Mouse (Mus musculus) A20 (cell line): ENCODE data around the gene Rassf3.

Source experiments
- DNase-seq: peaks from one replicate; pipeline ENCODE4 v3.0.0-alpha.2; 2011; ENCODE audit warnings: low read depth, low spot score

The Rassf3 gene

DNA sequence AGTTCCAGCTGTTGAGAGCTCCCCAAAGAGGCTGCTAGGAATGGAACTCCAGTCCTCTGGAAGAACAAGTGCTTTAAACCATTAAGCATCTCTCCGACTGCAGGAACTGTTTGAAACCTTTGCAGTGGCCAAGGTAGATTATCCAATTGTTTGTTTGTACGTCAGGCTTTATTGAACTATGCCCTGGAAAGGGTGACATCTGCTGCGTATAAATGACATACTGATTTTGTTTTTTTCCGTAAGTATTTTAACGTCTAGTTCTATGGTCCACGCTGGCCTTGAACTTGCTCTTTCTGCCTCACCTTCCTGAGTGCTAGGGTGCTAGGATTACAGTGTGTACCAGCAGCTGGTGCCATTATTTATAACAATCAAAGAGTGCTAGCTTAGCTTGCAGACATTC lies 13.8 kb upstream of the Rassf3 start:
- no peak for DNase-seq

DNA sequence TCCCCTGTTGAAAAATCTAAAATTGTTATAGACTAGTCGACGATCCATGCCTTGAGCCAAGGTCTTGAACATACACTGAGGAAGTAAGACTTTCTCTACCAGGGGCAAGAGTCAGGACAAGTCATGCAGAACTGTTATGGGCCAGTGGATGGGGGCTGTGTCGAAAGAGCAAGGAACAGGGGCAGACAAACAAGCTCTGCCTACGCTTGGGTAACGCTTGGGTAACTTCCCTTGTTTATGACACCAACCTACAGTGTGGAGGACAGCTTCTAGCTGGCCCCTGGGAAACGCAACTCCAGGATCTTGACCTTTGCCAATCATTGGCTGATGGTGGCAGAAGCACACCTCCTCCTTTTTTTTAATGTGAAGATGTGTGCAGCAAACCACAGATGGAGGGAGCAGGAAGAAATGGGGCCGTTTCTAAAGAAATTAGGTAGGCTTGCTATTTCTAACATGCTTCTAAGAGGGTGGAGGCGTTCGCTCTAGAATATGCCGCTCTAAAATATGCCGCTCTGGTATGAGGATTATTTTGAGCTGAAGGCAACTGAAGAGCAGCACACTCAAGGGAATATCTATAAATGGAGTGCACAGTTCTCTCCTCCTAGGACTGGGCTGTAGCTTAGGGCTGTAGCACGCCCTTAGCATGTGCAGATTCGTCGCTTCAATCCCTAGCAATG lies 12.6 kb upstream of the Rassf3 start:
- peak; percentile 91 for DNase-seq

DNA sequence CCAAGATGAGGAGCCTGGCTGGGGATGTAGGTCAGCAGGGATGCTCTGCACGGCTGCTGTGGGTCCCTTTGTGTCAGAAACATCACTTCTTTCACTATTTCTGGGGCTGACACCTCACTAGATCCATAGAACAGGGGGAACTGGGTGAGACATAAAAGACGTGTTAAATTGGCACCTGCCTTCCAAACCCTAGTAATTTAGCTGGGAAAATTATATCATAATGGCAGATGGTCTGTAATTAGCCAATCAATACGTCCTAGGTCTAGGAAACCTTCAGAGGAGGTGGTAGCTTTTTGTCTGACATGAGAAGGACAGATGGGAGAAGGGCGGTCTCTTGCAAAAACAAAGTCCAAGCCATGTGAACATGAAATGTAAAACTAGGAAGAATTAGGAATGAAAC lies 11.6 kb upstream of the Rassf3 start:
- no peak for DNase-seq

DNA sequence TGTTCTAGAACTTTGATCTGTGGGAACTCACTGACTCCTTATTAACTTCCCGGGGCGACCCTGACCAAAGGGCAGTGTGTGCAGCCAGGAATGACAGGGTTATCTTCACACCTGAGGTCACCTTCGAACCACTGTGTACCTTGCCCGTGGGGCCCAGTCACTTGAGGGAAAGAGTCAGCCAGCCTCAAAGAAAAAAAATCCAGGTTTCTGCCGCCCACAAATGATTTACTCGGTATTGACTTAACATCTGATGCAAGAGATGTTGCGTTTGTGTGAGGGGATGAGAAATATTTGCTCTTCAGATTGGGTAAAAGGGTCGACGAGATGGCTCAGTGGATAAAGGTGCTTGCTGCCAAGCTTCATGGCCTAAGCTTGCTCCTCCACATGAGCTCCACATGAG lies 10.2 kb upstream of the Rassf3 start:
- DNase-seq, result no peak

DNA sequence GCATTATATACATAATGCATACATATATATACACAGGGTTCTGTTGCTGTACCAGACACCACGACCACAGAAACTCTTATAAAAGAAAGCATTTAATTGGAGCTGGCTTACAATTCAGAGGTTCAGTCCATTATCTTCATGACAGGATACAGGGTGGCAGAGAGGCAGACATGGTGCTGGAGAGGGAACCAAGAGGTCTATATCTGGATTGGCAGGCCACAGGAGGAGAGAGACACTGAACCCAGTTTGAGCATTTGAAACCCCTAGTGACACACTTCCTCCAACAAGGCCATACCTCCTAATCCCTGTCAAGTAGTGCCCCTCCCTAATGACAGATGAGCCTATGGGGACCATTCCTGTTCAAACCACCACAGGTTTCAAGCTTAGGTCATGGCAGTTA lies 7.2 kb upstream of the Rassf3 start:
- DNase-seq, result no peak

DNA sequence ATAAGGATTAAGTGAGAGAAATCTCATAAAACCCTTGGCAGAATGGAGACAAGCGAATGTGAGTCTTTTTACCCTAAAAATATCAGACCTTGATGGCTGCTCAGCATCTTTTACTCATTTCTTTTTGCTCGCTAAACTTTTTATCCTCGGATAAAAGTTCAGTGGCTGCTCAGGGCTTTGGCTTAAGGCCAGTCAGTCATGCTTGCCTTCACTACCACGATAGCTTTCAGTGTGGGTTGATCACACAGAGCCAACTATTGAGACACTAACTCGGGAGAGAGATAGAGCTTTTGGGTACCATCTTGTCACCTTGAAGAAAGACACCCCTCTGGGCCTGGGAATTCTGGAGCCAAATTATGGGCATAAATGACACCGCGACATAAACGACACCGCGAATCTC lies 5.0 kb upstream of the Rassf3 start:
- DNase-seq, result no peak

DNA sequence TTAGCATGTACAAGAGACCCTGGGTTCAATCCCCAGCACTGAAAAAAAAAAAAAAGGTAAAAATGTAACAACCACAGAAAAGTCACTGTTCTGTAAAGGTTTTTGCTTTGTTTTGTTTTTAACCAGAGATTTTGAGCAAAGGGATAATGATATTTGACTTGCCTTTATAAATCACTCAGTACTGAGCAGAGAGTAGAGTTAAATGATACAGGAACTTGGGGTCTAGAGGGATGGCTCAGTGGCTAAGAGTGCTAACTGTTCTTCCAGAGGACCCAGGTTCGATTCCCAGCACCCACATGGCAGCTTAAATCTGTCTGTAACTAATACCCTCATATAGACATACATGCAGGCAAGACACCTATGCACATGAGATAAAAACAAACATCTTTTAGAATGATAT lies 3.8 kb upstream of the Rassf3 start:
- no peak for DNase-seq

DNA sequence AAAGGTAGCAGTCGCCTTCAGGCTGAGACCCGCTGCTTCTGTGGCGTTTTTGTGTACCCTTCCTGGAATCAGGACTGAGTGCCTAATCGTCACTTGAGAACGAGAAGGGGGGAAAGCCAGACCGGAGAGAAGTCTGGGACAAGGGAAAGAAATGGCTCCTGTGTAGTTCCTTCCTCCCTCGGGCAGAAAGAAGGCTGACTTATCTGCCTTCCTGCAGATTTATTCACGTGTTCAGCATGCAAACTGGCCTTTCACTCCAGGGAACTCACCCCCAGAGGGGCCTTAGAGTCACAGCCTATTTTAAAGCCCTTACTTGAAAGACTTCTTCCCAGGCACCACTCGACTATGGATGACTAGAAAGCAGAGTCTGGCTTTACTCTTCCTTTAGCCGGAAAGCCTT lies 1.3 kb upstream of the Rassf3 start:
- no peak for DNase-seq

DNA sequence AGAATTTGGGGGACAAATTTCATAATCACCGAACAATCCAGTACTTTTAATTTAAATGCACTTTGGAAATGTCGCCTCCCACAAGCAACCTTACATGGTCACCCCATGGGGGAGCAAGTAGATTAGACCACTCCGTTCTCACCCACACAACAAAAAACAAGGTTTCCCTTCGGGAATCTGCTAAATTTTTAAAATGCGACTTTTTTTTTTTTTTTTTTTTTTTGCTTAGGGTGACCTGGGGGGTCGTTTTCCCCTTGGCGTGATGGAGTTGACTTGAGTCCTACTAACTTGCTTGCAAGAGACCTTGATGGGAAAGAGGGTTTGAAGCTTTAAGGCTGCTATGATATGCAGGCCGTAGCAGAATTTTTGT lies 806 bp upstream of the Rassf3 start:
- no peak for DNase-seq

DNA sequence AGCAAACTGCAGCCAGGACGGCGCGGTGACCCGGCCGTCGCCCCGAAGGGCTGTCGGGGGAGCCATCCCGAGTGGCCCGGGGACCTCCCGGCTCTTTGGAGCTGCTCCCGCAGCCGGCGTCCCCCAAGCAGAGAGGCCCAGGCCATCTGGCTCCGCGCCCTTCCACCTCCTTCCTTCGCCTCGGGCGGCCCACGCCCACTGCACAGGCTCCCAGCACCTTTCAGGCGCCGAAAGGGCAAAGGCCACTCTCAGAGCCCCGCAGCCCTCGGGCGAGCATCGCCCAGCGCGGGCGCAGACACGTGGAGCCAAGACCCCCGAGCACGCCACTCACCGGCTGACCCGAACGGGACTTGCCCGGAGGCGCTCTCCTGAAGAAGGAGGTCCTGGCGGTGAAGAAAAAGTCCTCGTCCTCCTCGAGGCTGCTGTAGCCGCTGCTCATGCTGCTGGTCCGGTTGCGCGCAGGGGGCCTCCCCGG lies 438 bp downstream of the Rassf3 start:
- peak; percentile 71 for DNase-seq

DNA sequence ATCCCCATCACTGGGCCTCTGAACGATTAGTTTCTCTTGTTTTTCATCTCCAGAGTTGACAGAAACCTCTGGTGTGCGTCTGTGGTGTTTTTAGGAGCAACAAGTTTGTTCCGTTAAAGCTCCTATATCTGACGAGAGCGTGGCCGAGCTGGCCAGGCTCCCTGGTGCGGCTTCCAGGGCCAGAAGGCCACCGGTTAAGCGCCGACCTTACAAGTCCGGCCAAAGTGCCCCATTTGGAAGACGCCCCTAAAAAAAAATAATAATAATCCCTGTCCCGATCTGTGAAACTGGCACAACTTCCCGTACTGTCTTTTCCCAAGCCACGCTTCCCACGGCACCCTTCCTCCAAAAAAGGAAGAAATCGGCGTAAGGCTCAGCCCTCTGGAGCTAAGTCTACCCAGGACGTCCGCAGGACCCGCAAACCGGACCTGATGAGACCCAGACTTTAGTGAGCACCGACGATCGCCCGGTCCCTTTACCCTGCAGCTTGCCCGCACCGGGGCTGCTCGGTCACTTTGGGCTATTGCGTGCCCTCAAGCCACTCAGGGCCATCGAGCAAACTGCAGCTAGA lies 961 bp downstream of the Rassf3 start:
- DNase-seq, result peak; percentile 55

DNA sequence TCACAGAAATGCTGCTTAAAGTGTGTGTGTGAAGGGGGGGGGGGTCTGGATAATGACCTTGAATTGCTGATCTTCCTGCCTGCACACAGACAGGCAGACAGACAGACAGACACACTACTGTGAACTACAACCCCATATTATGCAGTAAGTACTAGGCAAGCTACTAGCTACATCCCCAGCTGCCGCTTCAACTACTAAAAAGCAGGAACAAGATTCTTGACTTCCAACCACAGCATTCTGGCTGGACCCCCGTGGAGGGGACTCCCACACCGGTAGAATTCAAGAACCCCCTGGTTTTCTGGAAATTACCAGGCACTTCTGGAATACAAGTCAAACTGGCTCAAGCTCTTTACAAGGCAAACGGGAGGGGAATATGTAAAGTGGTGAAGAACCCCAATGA lies 1.9 kb downstream of the Rassf3 start:
- no peak for DNase-seq

DNA sequence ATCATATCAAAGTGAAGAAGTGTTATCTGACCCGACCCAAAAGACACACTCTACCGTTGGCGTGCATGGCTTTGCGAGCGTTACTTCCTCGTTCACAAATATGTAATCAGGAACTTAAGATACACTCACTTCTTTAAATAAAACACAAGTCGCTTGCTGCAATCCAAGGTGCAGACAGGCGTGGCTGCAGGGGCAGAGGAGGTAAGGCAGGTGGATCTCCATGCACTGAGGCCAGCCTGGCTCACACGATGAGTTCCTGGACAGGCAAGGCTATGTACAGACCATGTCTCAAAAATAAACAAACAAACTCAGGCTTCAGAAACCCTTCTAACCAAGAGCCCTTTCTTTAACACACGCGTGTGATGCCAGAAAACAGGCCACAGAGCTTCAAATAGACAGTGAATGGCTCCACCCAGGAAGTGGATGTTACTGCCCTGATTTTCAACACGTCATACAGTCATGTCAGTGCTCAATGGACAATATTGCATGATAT lies 2.4 kb downstream of the Rassf3 start:
- peak; percentile 89 for DNase-seq

DNA sequence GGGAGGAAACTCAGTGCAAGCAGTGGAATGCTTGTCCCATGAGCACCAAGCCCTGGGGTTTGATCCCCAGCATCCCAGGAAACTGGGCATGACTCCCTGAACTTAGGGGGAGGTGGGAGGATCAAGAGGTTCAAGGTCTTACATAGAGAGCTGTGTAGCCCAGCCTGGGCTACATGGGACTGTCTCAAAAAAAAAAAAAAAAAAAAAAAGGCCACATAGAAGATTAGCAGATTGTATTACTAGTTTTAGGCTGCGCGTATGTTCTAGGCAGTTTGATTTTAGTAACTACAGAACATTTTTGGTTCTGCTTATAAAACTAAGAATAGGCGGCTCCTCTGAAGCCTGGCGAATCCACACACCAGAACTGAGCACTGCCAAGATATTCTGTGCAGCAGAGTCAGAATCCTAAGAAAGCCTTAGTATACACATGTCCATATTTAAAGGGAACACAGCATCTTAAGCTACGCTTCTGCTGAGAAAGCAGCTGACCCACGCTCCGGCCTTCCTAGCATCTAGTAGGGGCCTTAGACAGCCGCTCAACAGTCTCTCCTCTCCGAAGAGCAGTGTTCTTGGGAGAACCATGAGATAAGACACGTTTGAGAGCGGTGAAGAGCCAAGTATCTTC lies 3.4 kb downstream of the Rassf3 start:
- no peak for DNase-seq

DNA sequence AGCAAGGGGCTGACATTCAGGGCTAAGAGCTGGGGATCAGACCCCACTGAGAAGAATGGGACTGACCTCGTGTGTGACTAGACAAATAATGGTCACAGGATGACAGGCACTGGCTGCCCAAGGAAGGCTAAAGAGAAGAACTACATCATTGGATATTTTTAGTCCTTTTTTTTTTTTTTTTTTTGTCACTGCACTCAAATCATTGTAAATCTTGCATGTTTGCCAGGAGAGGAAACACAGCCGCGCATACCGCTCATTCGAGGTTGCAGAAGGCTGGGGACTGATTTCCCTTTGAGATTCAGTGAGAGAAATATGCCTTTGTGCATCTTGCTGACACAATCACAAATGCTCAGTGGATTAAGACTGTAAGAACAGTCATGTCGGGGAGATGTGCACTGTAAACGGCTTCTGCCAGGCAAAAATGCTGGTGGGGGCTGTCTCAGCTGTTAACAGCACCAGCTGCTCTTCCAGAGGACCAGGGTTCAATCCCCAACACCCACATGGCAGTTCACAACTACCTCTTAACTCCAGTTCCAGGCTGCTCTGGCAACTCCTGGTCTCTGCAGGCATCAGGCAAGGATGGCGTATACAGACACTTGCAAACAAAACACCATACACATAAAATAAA lies 4.5 kb downstream of the Rassf3 start:
- DNase-seq, result no peak

DNA sequence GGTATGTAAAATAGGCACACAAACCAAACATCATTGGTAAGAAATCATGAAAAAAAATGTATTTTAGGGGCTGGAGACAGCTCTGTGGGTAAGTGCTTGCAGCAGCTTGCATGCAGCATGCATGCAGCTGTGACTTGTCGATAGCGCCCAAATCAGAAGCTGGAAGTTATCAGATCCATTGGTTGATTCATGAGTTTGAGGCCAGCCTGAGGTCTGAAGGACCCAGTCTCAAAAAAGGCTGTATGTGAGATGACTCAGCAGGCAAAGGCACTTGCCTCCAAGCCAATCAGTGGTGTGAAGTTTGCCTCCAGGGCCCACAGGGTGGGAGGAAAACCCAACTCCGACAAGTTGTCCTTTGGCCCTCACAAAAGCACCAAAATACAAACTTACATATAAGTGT lies 6.5 kb downstream of the Rassf3 start:
- DNase-seq, result no peak

DNA sequence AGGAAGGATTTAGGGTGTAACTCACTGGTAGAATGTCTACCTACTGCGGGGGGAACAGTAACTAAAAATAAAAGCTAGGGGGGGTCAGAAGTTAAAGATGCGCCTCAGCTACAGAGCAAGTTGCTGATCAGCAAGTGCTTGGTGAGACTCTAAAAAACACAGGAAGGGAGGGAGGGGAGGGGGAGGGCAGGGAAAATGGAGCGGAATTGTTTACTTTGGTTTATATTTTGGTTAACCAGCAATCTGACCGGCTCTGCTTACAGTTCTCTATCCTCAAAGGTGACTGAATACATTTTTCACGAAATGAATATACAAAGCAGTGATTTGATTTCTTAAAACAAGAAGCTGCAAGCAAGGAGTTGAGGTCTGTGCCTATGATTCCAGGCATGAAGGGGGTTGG lies 7.2 kb downstream of the Rassf3 start:
- no peak for DNase-seq

DNA sequence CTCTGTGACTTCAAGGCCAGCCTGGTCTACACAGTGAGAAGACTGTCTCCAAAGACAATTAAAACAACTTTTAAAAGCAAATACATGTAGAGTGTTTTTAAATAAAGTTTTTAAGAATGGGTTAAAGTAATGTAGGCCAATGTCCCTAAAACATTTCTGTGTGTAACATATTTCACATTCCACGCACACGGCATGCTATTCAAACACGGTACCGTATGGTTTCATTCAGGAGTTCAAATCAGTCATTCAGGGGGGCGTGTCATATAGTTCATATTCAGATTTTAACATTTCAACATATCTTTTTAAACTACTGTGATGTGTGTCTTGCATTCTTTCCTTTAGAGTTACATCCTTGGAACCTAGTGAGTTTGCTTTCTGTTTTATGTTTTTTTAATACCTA lies 7.9 kb downstream of the Rassf3 start:
- no peak for DNase-seq

DNA sequence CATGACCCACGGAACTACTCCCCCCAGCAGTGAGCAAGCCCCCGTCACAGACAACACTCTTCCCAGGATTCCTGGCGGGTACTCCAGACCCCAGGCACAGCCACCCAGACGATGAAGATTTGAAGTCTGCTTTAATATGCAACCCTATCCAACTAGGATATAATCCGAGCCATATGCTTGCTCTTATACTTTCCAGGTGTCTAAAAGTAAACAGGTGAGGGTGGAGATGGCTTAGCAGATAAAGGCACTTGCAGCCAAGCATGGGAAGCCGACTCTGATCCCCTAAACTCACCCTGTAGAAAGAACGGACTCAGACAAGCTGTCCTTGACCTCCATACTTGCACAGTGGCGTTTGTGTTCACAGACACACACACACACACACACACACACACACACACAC lies 8.4 kb downstream of the Rassf3 start:
- DNase-seq, result no peak

DNA sequence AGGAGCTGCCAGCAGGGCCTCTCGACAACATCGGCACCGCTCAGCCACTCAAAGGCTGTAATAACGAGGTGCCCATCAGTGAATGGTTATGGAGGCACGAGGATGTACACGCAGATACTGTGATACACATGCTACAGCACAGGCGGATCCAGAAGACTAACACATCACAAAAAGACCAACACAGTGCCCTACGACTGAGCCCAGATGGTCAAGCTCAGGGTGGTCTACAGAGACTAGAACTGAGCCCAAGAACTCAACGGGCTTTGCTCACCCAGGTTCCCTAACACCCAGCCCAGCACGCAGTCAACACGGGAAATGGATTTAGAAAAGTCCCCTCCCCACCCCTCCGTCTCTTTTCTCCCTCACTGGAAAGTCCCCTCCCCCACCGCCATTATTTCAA lies 9.1 kb downstream of the Rassf3 start:
- no peak for DNase-seq

DNA sequence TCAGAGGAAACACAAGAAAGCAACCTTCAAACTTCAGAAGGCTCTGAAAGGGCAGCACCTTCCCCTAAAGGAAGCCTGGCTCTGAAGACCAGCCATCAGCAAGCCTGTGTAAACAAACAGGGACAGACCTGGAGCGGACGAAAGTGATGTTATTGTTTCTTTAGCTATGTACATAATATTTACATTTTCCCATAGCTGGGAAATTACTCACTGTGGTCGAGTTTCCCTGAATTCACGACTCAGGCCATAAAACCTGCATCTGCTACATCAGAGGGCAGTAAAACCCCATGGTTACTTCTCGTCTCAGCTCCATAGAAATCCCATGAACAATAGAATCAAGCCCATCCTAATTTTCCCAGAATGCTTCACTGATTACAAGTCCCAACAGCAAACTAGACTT lies 11.1 kb downstream of the Rassf3 start:
- DNase-seq, result no peak

DNA sequence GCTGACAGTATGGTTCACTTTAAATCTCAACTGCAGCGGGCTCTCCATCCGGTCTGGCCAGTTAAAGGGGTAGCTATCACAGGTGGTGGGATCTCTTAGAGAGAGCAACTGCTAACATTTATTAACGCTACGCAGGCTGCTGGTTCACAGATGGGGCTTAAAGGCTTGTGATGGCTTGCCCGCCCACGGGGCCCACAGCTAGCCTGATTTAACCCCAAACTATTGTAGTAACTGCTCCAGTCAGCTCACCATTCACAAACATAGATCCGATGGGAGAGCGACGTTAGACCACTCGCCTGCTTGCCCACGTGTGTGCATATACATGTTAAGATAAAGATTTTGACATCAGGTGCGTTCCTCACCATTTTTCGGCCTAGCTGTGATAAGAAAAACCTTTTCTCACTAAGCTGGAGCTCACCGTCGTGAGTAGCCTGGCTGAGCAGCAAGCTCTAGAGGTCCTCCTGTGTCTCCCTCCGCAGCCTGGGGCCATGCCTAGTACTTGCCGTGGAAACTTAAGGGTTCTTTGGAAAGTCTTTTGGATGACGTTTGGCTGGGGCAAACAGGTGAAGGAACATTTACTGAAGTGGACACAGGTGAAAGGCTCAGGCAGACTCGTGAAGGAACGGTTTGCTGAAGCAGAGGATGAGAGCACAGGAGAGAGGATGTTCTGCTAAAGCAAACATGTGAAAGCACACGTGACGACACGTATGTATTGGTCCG lies 13.8 kb downstream of the Rassf3 start:
- DNase-seq, result no peak
